Mouse (Mus musculus): ENCODE results near the gene Gm7073. TPM values are rescaled to one million over a fixed set of nuclear protein-coding genes. Genes with fewer than 3 reads are reported as not detected.

Gene Gm7073
- total and polyA plus RNA-seq, 3 experiments: not detected

DNA sequence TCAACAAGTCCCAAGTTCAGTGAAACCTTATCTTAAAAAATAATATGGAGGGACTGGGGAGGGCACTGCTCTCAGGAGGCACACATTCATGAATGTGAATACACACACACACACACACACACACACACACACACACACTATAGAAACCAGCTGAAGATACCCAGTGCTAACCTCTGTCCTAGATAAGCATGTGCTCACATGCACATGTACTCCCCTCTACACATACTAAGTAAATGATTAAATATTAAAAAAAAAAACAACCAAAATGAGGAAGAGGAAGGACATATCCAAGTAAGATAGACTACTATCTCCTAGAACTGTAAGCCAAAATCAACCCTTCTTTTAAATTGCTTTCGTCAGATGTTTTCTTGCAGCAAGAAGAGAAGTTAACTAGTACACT, 152.2 kb downstream of the Gm7073 start:
- Histone ChIP-seq H3K4me3 (replicated peaks in 1 of 3; ENCODE audit: low read depth in 2 of 3, low read length in 2 of 3, poor library complexity in 1 of 3) (no peak overlapping the region), H3K27me3 (replicated peaks) (no peaks in the 10 kb centered on the region), H3K9me3 (replicated peaks; ENCODE audit: low read length) (no peaks in the 10 kb centered on the region), H3K9ac (ENCODE audit: insufficient read depth, low read depth) (no peak overlapping the region), H3K79me2 (replicated peaks; ENCODE audit: control insufficient read depth, extremely low read depth, insufficient read depth, poor library complexity, severe bottlenecking) (no peaks in the 10 kb centered on the region), H3K27ac (ENCODE audit: insufficient read depth, low read depth) (no peak overlapping the region), H3K36me3 (replicated peaks in 1 of 2; ENCODE audit: control insufficient read depth in 1 of 2, insufficient read depth in 1 of 2, low read length in 1 of 2) (no peaks in the 10 kb centered on the region), H3K4me1 (ENCODE audit: control insufficient read depth in 1 of 2, insufficient read depth in 2 of 2) (no peaks in the 10 kb centered on the region), H3K4me2 (ENCODE audit: insufficient read depth, low read depth, poor library complexity, severe bottlenecking) (no peak overlapping the region)
- TF ChIP-seq JUN (IDR thresholded peaks at IDR 0.05; ENCODE audit: insufficient read depth, low read depth, low read length): no peak
- no peak for TF ChIP-seq SMC3 (IDR thresholded peaks at IDR 0.05; ENCODE audit: low read depth, low read length)
- no peak for TF ChIP-seq ETS1 (conservative IDR thresholded peaks at IDR 0.05; ENCODE audit: low read depth, low read length)
- TF ChIP-seq GABPA (IDR thresholded peaks at IDR 0.05; ENCODE audit: insufficient replicate concordance, low read depth, low read length): no peak
- no peak for TF ChIP-seq USF1 (IDR thresholded peaks at IDR 0.05; ENCODE audit: low read depth, low read length)
- dilution Hi-C loops (cut with MboI; ENCODE audit: extremely low pct_ligation_motif_present, extremely low pct_unique_long_range_greater_than_20kb, low sequenced_read_pairs) (no loop called here), in situ Hi-C loops (cut with MboI; ENCODE audit: low pct_ligation_motif_present, low pct_unique_long_range_greater_than_20kb, low sequenced_read_pairs) (no loop called here)
- no peak for DNase-seq (ENCODE audit: extremely low read depth)

Other genes with a start within 250 kb of the Gm7073 start
- 4.2 and 4.9 TPM in 2 replicates for gene Atp11c, start 53.4 kb upstream of the Gm7073 start, total RNA-seq (2012; rRNA removed)
- 11.0 and 12.5 TPM in 2 replicates for gene Atp11c, start 53.4 kb upstream of the Gm7073 start, total RNA-seq (2014; rRNA removed)
- gene Atp11c, start 53.4 kb upstream of the Gm7073 start, polyA plus RNA-seq (2012; ENCODE audit: insufficient read length, low read depth): 7.3 and 7.5 TPM in 2 replicates

Measured in CH12.LX (cell line).